Mouse (Mus musculus) layer of hippocampus, adult 2 months (tissue): ENCODE data around the gene Prc1. TPM values are rescaled to one million over a fixed set of nuclear protein-coding genes. Genes with fewer than 3 reads are reported as not detected.
"Not testable (repeated sequence)": the region's sequence is repeated elsewhere in the genome, so short reads cannot be mapped to it uniquely, and the experiment has no call there.

ENCODE experiments used
- DNase-seq, 2 experiments: peaks; one replicate each; pipeline ENCODE4 v3.0.0; 2022; ENCODE audit warnings: low spot score in 2 of 2
- H3K27ac ChIP-seq: fragments of 200-600 bp; 2 replicates; pipeline ENCODE4 v1.8.1; 2022
- H3K4me3 ChIP-seq: fragments of 200-600 bp; 2 replicates; pipeline ENCODE4 v1.8.1; 2022; ENCODE audit warnings: mild to moderate bottlenecking
- CTCF ChIP-seq: fragments of 200-600 bp; conservative IDR thresholded peaks from 2 replicates; pipeline ENCODE4 v1.8.1; 2022; ENCODE audit warnings: antibody characterized with exemption, mild to moderate bottlenecking, moderate library complexity
- total RNA-seq, 2 experiments: library from RNA; stranded (reverse); gene quantifications; 2 replicates each; pipeline ENCODE4 v1.2.3; 2021

Gene Prc1
- total RNA-seq, 2 experiments from 2014 or later = 1.2 to 2.7 TPM

DNA sequence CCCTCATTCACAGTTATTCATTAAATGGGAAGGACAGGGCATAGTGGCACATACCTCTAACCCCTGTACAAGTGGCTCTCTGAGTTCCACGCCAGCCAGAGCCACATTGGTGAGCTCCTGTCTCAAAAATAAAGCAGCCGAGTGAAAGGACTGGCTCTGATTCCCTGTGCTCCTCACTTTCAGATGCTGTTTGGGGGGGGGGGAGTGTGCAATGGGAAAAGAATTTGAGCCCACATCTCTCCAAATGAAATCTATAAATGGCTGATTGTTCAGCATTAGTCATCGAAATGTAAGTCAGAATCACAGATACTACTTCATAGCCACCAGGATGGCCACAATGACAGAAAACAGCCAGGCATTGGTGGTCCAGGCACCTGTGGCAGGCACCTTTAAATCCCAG, 2.8 kb downstream of the Prc1 start:
- H3K27ac ChIP-seq = no peak overlapping the region
- no peak overlapping the region for H3K4me3 ChIP-seq
- no peak for DNase-seq
- TF ChIP-seq CTCF = no peak

DNA sequence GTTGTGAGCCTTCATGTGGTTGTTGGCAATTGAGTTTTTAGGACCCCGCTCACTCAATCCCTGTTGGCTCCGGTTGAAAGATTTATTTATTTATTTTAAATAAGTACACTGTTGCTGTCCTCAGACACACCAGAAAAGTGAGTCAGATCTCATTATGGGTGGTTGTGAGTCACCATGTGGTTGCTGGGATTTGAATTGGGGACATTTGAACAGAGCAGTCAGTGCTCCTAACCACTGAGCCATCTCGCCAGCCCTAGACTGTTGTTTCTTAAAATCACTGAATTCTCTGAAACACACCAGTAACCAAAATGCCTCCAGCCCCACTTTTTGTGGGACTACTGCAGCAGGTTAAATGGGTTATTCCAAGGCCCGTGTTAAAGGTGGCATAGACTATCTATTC, 4.5 kb downstream of the Prc1 start:
- no peak for TF ChIP-seq CTCF
- Histone ChIP-seq H3K4me3 (no peak overlapping the region), H3K27ac (no peak overlapping the region)
- DNase-seq = no peak

DNA sequence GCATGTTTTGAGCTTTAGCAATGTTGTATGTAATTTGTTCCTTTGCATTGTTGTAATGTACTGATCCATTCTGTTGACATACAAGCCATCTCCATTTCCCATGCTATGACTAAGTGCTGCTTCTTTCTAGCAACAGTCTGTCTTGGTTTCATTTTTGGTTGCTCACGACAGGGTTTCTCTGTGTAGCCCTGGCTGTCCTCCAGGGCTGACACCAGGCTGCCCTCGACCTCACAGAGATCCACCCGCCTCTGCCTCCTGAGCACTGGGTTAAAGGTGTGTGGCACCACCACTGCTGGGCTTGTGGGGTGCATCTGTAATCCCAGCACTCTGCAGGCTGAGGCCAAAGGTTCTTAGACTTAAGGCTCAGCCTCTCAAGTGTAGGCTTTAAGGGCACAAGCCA, 5.3 kb downstream of the Prc1 start:
- no peak overlapping the region for H3K27ac ChIP-seq
- no peak overlapping the region for H3K4me3 ChIP-seq
- no peak for TF ChIP-seq CTCF
- no peak for DNase-seq

DNA sequence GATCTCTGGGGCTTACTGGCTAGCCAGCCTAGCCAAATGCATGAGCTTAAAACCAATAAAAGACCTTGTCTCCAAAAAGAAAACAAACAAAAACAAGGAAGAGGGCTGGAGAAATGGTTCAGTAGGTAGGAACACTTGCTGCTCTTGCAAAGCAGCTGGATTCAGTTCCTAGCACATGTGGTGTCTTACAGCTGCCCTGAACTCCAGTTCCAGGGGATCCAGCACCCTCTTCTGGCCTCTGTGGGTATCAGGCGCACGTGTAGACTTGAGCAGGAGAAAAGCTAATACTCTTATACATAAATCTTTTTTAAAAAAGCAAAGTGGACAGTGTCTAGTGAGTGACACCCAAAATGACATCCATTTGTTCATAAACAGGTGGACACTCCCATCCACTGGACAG, 7.3 kb downstream of the Prc1 start:
- no peak for DNase-seq
- H3K27ac ChIP-seq = no peak overlapping the region
- peak; percentile 20; the same call in 1 of the 2 replicates for TF ChIP-seq CTCF
- H3K4me3 ChIP-seq = no peak overlapping the region

DNA sequence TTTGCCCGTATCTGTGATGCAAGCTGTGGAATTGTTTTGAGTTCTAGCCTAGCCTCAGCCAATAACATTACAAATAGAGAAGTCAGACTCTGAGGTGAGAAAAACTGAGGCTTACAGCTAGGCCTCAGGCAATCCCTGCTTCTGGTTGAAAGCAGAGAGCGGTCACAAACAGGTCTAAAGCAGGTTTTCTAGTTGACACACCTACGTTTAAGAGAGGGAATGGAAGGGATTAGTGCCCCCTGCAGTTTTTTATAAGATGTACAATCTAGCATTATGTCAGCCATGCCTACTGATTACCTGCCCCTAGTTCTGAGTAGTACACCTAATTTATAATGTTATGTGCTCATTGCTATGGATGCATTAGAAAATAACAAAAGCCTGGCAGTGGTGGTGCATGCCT, 13.5 kb downstream of the Prc1 start:
- no peak overlapping the region for H3K4me3 ChIP-seq
- DNase-seq = no peak
- TF ChIP-seq CTCF = peak; percentile 35
- H3K27ac ChIP-seq = no peak overlapping the region

DNA sequence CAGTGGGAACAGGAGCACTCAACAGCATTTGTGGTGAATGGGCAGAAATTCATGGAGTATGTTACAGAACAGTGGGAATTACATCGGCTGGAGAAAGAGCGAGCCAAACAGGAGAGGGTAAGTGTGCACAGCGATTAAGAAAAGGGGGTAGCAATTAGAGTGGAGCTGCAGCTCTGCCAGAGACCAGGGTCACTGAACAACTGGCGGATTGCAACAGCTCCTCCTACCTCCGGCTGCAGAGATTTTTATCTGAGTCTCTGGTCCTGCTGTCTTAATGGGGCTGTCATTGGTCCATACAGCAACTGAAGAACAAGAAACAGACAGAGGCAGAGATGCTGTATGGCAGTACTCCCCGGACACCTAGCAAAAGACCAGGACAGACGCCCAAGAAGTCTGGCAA, 16.5 kb downstream of the Prc1 start:
- no peak for DNase-seq
- Histone ChIP-seq H3K4me3 (no peak overlapping the region), H3K27ac (no peak overlapping the region)
- TF ChIP-seq CTCF = no peak

DNA sequence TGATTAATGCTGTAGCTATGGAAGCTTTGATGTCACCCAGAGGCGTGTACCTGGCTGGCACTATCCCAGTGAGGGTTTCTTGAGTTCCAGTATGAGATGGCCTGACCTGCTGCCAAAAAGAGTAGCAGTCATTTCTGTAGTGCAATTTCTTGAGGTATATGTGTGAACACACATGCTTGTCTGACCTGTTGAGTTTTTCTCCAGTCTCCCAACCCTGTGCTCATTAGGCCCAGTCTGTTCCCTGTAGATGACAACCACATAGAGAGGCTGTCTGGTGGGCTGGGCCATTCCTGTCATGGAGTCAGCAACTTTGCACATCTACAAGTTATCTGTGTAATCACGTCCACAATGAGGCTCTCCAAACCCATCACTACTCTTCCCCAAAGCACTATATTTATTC, 21.5 kb downstream of the Prc1 start:
- TF ChIP-seq CTCF = no peak
- Histone ChIP-seq H3K4me3 (no peak overlapping the region), H3K27ac (no peak overlapping the region)
- DNase-seq = no peak

DNA sequence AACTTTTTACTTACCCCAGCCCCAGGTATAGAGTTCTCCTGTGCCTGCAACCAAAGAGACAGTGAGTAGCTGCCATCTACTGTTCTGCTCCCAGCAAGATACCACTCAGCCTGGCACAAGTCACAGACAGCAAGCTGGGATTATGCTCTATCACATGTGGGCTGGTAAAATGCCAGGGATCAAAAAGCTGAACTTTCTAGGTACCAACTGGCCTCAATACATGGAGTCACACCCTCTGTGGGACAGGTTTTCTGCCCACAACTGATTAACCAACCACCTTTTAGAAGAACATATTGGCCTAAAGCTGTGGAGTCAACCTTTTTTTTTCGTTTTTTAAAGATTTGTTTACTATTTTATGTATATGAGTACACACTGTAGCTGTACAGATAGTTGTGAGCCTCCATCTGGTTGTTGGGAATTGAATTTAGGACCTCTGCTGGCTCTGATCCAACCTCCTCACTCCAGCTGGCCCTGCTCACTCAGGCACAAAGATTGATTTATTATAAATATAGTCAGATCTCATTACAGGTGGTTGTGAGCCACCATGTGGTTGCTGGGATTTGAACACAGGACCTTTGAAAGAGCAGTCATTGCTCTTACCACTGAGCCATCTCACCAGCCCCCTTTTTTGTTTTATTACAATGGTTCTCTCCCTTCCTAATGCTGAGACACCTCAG, 23.3 kb downstream of the Prc1 start:
- H3K4me3 ChIP-seq = no peak overlapping the region
- no peak for DNase-seq
- H3K27ac ChIP-seq = no peak overlapping the region
- TF ChIP-seq CTCF = no peak; the same call in 1 of the 2 replicates

DNA sequence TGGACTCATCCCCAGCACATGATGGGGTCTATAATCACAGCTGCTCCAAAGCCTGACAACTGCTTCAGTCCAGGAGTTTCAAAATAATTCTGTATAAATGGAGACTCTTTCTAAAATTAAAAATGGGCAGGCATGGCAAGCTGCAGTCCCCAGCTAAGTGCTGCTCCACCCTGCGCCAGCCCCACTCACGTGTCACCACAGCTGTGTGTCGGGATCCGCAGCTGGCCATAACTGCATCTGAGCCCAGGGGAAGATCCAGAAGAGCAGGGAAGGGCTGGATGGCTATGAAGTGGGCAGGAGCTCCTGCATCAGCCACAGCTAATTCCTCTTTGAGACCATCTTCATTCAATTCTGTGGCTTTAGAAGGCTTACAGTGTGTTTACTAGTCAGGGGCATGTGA, 24.4 kb downstream of the Prc1 start:
- Histone ChIP-seq H3K27ac (peak overlapping the region; percentile 36; the same call in 1 of the 2 replicates), H3K4me3 (no peak overlapping the region)
- TF ChIP-seq CTCF = no peak
- no peak for DNase-seq

DNA sequence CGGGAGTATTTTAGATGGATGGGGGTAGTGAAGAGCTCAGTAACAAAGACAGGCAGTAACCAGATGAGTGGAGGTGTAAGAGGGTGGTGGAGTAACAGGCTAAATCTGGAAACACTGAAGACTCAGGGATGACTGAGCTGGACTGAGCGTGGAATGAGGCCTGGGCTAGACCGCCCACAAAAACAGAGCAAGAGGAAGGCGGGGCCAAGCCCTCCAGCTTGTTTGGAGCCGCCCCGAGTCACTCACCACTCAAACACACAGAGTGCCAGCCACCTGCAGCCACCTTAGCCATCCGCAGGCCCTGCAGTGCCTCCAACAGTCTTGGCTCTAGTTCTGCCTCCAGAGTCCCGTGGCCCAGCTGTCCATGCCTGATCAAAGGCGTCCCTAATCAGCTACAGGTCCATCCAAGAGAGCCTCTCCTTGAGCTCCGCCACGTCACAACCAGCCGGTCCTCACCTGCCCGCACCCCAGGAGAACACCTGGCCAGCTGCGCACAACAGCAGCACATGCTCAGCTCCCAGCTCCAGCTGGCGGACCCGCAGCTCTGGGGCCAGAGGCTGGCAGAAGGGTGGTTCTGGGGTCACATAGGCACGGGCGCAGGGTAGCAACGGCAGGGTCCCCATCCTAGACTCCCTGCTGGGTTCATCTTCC, 25.7 kb downstream of the Prc1 start:
- Histone ChIP-seq H3K27ac (no peak overlapping the region), H3K4me3 (no peak overlapping the region)
- DNase-seq = no peak
- TF ChIP-seq CTCF = no peak

DNA sequence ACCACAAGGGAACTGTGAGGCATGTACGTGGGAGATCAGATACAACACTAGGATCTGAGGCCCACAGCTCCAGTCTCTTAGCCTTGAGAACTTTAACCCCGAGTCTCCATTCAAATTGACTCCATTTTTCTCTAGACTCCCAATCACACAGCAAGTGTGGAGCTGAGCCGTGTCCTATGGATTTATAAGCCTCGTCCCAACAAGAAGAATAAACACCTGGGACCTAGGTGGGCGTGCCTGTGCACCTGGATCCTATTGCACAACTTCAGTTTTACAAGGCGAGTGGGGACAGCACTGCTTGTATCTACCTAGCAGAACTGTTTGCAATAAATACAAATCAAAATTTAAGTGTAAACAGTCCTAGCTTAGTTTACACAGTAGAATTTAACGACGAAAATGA, 29.1 kb downstream of the Prc1 start:
- peak overlapping the region; percentile 69 for H3K4me3 ChIP-seq
- TF ChIP-seq CTCF = no peak
- no peak for DNase-seq
- H3K27ac ChIP-seq = peak overlapping the region; percentile 97

DNA sequence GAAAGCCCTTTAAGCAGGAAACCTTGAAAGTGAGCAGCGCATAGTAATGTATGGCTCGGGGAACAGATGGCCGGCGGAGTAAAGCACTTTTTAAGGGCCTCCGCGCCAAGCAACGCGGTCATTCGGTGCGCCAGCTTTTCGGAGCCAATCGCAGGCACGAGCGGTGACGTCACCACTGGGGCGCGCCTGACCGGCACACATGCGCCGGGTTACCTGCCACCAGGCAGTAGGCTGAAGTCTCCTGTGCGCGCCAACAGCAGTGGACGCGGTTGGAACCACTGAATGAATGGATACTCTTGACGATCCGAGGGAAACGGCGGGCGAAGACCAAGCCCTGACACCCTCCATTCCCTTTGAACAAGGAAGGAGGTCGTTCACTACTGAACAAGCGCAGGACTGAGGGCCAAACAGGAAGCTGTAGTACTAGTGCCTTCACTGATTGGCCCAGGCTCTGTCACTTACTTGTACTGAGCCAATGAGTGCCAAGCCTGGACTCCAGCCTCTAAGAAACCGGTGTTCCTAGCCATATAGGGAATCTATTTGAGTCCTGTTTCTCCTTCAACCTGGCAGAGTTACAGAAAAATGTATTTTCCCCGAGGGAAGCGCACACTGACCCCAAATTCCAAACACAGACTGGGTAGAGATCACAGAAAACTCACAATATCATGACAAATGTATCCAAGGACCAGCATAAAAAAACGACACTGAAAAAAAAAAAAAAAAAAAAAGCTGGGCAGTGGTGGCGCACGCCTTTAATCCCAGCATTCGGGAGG, 30.0 kb downstream of the Prc1 start, which contains the start of gene Rccd1:
Rccd1 (minus strand) TSS at position 412 of the 773 bp plus-strand sequence.
- DNase-seq = peak; percentile 94 to 95
- peak within 1 kb of the TSS; percentile 97 for H3K27ac ChIP-seq
- no peak for TF ChIP-seq CTCF
- peak within 1 kb of the TSS; percentile 69 for H3K4me3 ChIP-seq

DNA sequence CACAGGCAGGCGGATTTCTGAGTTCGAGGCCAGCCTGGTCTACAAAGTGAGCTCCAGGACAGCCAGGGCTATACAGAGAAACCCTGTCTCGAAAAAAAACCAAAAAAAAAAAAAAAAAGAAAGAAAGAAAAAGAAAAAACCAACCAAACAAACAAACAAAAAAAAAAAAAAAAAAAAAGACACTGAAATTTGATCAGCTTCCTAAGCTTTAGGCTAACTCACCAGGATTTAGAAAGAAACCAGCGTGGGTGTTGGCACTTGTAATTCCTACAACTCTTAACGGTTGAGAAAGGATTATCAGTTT, 30.5 kb downstream of the Prc1 start:
- peak overlapping the region; percentile 97 for H3K27ac ChIP-seq
- DNase-seq, H3K4me3 ChIP-seq: not testable (repeated sequence)
